Comparison of ENCODE assay signal across 12 mouse cellular contexts in genomic region chr2:27785973-27786417, GRCm38 (mm10).
A peak's percentile ranks its signal among the peaks of the same experiment; 100 is the strongest.
DNase-seq lines count a peak whose midpoint lies in the region; ATAC-seq and TF ChIP-seq lines count a peak whose summit lies in the region.
"Had no signal": no experiment of that assay in that cellular context is flagged by ENCODE, and none has a peak within 500 bp of the region (broad histone marks: within the 10 kb centered on the region; RNA-seq: fewer than 3 reads in every experiment).

No protein-coding gene starts in this region.

- peak; percentile 70; the same call in 1 of the 2 replicates for ATAC-seq in stomach, postnatal 0 days (ENCODE audit: low FRiP score, low TSS enrichment)
- ATAC-seq in megakaryocyte-erythroid progenitor cell, adult 5-6 weeks (replicated peaks; ENCODE audit: low FRiP score, low TSS enrichment, poor library complexity, severe bottlenecking): no peak
- ATAC-seq: liver, embryonic 12.5 days had no signal

- no peak overlapping the region for H3K4me3 ChIP-seq in heart, embryonic 10.5 days
- H3K4me3 ChIP-seq in stomach, postnatal 0 days (ENCODE audit: low read depth, low read length): no peak overlapping the region
- H3K4me3 ChIP-seq: hindbrain, embryonic 10.5 days; liver, embryonic 12.5 days had no signal

- H3K27me3 ChIP-seq in heart, embryonic 10.5 days (ENCODE audit: insufficient read depth, poor library complexity, severe bottlenecking): no peaks in the 10 kb centered on the region
- H3K27me3 ChIP-seq in stomach, postnatal 0 days (ENCODE audit: control insufficient read depth, insufficient read depth, low read length): no peaks in the 10 kb centered on the region

- peak; percentile 17; the same call in 1 of the 2 replicates for TF ChIP-seq CTCF in stomach, postnatal 0 days (IDR thresholded peaks at IDR 0.05; ENCODE audit: low read depth)

- no peaks in the 10 kb centered on the region for H3K36me3 ChIP-seq in heart, embryonic 10.5 days
- H3K36me3 ChIP-seq in stomach, postnatal 0 days (ENCODE audit: control insufficient read depth, insufficient read depth, low read length): no peaks in the 10 kb centered on the region
- H3K36me3 ChIP-seq: hindbrain, embryonic 10.5 days; liver, embryonic 12.5 days had no signal

- no peaks in the 10 kb centered on the region for H3K4me1 ChIP-seq in heart, embryonic 10.5 days
- H3K4me1 ChIP-seq in stomach, postnatal 0 days (replicated peaks; ENCODE audit: control insufficient read depth, insufficient read depth): 0 out of 2 replicates have a peak, but pooled peaks cover 3% of the 10 kb centered on the region
- H3K4me1 ChIP-seq: liver, embryonic 12.5 days had no signal

- WGBS in heart, embryonic 10.5 days: 76% methylated on average over 6 of the region's 6 CpGs
- WGBS in stomach, postnatal 0 days: 49% methylated on average over 6 of the region's 6 CpGs

- H3K4me2 ChIP-seq in stomach, postnatal 0 days (replicated peaks; ENCODE audit: low read depth): no peak overlapping the region
- H3K4me2 ChIP-seq: liver, embryonic 12.5 days had no signal

- DNase-seq in heart, adult 11 months: peak; percentile 97
- DNase-seq in heart, embryonic 10.5 days (ENCODE audit: low spot score): no peak
- peak; percentile 48 for DNase-seq in right cerebral cortex, adult 18-20 months
- DNase-seq in right cerebral cortex, postnatal 4 days: no peak
- DNase-seq in gastrocnemius, adult 8-10 months (ENCODE audit: low spot score in 2 of 2): peak; percentile 51 to 65
- no peak for DNase-seq in stomach, postnatal 0 days (ENCODE audit: low spot score)
- no peak for DNase-seq in yolk sac, embryonic 10.5 days (ENCODE audit: low spot score)
- DNase-seq: cerebellum, adult 9-10 months; kidney, adult 9 months had no signal

- H3K27ac ChIP-seq in heart, embryonic 10.5 days: no peak overlapping the region
- H3K27ac ChIP-seq in stomach, postnatal 0 days (replicated peaks): peak overlapping the region; percentile 74
- H3K27ac ChIP-seq: hindbrain, embryonic 10.5 days; liver, embryonic 12.5 days had no signal

- no peak for TF ChIP-seq EP300 in stomach, postnatal 0 days (optimal IDR thresholded peaks at IDR 0.05)

- H3K9me3 ChIP-seq in heart, embryonic 10.5 days: no peaks in the 10 kb centered on the region
- no peaks in the 10 kb centered on the region for H3K9me3 ChIP-seq in stomach, postnatal 0 days (ENCODE audit: control insufficient read depth, low read length)
- H3K9me3 ChIP-seq: hindbrain, embryonic 10.5 days; liver, embryonic 12.5 days had no signal

- H3K9ac ChIP-seq in stomach, postnatal 0 days (ENCODE audit: low read length): no peak overlapping the region
- H3K9ac ChIP-seq: liver, embryonic 12.5 days had no signal

Comparison
In these comparisons a context has a peak if more than half of its experiments do, and no peak if none do; other contexts are left out.
1. DNase-seq: peak in heart, adult 11 months (single experiment), right cerebral cortex, adult 18-20 months (single experiment) and gastrocnemius, adult 8-10 months (2 of 2); none in heart, embryonic 10.5 days (single experiment), right cerebral cortex, postnatal 4 days (single experiment), stomach, postnatal 0 days (single experiment) and yolk sac, embryonic 10.5 days (single experiment).